Mouse (Mus musculus): Measurements from ENCODE around the gene Prpf39.

GRCm38 (mm10) chr12:65075733-65076310 lies 39.7 kb downstream of the Prpf39 start:
- no peak for TF ChIP-seq CTCF (IDR thresholded peaks at IDR 0.05; ENCODE audit: low read depth)
- TF ChIP-seq EP300 (optimal IDR thresholded peaks at IDR 0.05) = no peak
